Mouse (Mus musculus) fat pad, adult 2 months (tissue): ENCODE results near the gene Fbxw11.
"Not testable (repeated sequence)": the region's sequence is repeated elsewhere in the genome, so short reads cannot be mapped to it uniquely, and the experiment has no call there.

ENCODE experiments used
- DNase-seq: peaks from one replicate; pipeline ENCODE4 v3.0.0-alpha.2; 2011; ENCODE audit warnings: low read depth, low spot score; ENCODE audit errors: extremely low read depth

The Fbxw11 gene

DNA sequence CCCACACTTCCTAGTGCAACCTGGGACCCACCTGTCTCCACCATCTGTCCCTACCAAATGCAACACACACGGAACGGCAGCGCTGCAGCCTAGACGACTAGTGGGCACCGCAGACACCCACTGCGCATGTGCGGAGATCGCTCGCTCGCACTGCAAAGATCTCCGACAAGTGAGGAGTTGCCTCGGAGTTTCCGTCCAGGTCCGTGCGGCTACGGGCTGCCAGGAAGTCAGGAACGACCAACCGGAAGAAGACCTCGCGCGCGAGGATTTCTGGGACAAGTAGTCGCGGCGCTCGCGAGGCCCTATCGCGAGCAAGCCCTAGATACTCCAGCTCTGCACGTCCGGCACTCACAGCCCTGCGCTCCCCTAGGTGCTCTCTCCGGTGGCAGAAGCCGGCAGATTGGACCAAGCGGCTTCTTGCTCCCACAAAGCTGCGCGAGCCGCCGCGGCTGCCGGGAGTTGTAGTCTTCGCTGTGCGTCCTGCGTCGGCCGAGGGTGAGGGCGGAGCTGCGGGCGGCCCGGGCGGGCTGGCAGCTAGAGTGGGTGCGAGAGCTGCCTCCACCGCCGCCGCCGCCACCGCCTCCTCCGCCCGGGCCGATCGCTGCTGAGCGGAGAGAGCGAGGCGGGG, at the start of gene Fbxw11:
TSS of gene Fbxw11 (plus strand) at position 476 of the 628 bp plus-strand sequence.
- DNase-seq, result peak; percentile 65

DNA sequence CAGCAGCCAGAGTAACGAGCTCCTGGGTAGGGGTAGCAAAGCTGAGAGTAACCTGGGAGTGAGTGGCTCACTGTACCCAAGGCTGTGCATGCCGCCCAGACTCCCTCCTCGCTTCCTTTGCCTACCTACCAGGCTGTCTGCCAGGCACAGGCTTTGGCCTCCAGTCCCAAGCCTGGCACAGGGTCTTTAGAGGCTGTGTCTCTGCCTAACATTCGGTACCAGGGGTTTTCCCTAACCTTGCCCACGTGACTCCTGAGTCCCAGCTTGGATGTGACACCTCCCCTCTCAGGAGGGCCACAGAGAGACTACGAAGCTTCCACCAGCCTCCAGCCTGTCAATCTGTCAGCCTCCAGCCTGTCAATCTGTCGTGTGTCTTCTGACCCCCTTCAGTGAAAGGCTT, 49.4 kb upstream of the Fbxw11 start:
- no peak for DNase-seq

DNA sequence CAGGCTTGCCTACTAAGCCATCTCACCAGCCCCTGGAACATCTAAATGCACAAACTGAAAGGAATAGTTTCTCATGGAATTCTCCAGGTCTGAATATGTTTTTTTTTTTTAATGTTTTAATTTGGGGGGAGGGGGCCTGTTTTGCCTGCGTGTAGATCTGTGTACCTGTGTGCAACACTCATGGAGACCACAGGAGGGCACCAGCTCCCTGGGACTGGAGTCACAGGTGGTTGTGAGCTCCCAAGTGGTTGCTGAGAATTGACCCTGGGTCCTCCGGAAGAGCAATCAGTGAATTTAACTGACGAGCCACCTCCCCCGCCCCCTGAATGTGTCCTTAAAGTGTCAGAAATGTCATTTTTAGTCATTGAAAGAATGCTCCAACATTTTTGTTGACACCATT, 48.4 kb upstream of the Fbxw11 start:
- no peak for DNase-seq

DNA sequence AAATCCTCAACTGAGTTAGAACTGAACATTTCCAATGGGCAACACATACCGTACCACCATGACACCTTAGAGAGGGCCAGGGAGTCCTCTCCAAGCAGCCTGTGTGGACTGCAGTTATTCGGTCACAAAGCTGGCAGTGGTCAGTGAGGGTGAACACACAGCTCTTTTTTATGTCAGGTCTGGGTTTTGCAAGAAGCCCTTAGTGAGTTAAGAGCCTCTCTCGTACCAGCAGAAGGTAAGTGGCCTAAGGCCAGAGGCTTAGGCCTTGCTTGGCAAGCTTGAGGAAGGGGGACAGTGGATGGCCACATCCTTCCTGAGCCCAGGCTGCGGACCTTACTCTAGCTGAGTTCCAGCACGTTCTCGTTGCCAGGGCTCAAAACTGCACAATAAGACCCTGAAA, 42.2 kb upstream of the Fbxw11 start:
- no peak for DNase-seq

DNA sequence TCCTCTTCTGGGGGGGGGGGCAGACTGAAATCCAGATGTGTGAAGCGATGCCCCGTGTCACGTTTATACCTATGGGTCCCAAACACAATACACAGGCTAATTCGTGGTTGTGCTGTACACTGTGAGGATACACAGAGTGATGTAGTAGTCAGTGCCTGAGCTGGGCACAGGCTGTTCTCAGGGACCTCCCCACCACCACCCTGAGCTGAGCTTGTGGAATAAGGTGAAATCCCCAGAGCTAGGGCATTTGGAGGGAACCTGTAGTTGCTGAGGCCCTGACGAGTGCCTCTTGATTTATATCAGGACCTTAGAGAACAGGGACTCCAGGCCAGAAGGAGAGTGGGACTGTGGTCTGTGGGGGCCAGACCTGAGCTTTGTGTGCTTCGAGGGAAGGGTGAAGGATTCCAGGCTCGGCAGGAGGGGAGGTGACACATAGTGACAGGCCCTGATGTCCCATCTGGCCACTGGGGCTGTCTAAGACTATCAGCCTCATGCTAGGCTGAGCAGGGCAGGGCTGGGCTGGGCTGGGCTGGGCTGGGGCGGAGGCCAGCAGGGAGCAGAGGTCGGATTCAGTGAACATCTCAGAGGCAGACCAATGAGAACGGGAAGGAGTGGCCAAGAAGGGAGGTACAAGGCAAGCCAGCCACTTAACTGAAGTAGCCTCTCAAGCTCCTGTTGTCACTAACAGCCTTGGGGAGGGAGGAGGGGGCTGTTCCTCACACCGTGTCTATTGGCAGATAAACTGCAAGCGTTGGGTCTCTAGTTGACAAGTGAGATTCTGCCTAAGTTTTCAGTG, 40.8 kb upstream of the Fbxw11 start:
- no peak for DNase-seq

DNA sequence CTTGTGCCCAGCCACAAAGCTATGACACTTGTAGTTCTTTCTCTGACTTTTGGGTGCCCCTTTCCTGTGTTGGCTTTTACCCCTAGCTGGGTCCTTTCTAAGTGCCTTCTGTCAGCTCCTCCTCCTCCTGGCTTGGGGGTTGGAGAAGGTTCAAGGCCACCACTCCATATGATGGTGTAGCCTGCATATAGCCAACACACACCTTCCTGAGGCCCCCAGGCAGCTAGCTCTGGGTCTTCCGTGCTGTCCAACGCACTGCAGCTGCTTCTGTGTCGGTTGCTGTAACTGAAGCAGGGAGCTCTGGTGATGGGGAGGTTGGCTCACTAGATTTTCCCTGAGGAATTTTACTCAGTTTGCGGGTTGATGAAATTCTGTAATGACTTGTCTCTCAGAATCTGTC, 37.9 kb upstream of the Fbxw11 start:
- no peak for DNase-seq

DNA sequence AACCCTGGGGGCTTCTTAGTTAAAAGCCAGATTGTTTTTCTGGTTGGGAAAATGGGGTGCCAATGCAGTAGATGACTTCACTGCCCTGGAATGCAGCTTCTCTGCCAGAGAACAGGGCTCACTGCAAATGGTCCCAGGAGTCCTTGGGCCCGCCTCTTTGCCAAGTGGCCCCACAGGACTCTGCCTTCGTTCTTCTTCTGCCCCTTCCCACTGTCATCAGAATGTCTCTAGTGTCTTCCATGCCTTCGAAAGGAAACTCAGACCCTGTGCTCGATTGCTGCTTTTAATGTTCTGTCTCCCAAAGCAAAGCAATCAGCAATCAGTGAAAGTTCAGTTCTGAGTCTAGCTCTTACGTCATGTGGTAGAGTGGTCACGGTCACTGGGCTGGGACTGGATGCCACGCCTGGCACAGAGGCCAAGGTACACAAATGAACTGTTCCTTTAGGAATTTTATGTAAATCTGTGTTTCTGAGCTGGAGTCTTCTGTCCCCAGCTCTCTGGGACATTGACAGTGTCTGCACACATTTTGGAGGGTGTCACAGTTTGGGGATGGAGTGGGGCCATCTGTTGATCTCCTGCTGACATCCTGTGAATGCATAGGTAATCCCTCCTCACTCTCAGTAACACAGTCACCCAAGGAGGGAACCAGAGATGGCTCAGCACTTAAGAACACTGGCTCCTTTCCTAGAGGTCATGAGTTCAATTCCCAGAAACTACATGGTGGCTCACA, 37.2 kb upstream of the Fbxw11 start:
- DNase-seq, result no peak

DNA sequence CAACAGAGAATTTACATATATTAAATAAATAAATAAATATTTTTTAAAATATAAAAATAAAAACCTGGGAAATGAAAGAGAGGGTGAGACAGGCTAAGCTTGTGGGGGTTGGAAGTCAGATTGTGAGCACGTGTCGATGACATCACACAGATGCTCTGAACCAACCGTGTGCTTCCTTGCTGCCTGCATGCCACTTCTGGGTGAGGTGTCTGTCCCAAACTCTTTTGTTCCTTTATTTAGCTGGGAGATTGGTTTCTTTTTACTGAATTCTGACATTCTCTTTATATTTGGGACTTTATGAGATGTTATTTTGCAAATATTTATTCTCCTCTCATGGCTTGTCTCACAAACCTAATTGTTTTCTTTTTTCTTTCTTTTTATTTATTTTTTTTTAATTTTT, 36.6 kb upstream of the Fbxw11 start:
- no peak for DNase-seq

DNA sequence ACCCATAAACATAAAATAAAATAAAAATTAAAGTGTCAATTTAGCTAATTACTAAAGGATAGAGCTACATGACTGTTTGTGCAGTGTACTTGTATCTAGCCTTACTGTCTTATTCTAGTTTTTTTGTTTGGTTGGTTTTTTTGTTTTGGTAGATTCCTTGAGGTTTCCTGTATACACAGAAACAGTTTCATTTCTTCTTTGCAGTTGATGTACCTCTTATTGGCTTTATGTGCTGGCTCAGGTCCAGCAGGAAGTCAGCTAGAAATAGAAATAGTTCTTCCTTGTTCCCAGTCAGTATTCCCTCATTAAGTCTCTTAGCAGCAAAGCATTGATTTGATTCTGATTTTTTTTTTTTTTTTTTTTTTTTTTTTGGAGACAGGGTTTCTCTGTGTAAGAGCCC, 35.2 kb upstream of the Fbxw11 start:
- no peak for DNase-seq

DNA sequence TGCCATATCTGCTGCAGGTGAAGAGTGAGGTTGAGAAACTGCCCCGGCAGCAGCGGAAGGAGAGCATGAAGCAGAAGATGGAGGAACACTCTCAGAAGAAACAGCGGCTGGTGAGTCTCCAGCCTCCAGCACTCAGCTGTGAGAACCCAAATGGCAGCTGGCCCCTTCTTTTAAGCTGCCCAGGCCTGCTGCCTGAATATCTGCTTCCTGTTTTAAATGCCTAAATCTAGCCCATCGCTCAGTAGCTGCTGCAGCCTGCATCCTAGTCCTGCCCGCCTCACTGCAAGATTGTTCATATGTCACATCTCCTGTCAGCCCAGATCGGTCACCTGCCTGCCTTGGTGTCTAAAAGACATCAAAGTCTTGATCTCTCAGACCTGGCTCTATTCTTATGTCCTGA, 31.9 kb upstream of the Fbxw11 start:
- no peak for DNase-seq

DNA sequence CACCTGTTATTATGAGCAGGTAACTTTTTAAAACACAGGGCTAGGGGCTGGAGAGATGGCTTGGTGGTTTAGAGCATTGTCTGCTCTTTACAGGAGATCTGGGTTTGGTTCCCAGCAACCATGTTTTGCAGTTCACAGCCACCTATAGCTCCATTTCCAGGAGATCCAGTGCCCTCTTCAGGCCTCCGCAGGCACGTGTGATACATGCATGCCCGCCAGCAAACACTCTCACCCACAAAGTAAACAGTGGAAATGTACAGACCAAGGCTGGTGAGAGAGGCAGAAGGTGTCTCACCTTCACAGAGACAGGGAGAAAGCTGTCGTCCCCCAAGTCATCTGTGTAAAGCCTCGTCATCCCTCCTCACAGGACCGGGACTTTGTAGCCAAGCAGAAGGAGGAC, 30.2 kb upstream of the Fbxw11 start:
- no peak for DNase-seq

DNA sequence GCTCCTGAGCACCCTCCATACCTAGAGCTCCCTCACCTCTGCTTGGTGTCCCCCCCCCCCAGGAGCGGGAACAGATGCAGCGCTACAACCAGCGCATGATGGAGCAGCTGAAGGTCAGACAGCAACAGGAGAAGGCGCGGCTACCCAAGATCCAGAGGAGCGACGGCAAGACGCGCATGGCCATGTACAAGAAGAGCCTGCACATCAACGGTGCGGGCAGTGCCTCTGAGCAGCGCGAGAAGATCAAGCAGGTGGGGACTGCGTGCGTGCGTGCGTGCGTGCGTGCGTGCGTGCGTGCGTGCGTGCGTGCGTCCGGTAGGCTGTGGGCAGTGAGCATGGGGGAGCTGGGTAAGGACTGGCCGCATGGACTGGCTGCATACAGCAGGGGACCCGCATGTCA, 28.1 kb upstream of the Fbxw11 start:
- DNase-seq, result no peak

DNA sequence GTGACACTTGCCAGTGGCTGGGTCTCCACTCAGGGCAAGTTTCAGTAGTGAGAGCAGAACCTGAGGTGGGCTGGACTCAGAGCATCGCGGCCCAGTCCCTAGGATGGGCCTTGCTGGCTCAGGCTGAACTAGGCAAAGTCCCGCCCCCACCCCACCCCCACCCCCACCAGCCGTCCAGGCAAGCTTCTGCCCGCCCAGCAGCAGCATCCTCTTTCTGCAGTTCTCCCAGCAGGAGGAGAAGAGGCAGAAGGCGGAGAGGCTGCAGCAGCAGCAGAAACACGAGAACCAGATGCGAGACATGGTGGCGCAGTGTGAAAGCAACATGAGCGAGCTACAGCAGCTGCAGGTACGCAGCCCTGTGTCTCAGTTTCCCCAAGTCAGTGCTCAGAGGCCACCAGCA, 27.0 kb upstream of the Fbxw11 start:
- no peak for DNase-seq

DNA sequence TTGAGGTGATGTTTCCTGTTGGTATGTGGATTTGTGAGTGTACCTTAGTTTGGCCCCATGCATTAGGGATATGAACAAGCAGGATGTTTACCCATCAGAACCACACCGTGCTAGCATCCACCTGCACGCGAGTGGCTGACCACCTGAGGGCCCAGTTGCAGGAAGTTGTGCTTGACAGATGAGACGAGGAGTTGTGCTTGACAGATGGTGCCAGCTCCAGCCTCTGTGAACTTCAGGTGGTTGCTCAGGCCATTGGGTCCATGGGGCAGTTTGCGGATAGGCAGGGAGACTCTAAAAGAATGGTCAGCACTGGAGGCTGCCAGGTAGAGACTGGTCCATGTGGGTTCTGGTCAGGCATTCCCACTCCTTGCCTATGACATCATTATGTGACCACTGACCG, 26.4 kb upstream of the Fbxw11 start:
- DNase-seq, result no peak

DNA sequence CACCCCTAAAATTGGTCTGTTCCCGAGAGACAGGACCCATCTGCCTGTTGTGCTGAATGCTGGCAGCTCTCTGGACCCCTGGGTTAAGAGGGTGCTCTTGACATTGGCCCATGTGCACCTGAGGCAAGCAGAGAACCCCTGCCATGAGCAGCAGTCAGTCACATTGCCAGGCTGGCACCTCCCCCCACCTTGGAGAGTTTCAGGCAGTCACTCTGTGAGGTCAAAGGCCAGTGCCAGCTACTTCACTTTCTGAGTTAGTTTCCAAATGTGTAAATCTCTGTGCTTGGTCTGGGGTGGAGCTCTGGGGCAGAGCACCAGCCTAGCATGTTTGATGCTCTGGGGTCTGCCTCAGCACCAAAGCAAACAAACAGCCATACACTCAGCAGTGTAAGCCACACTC, 24.5 kb upstream of the Fbxw11 start:
- no peak for DNase-seq

DNA sequence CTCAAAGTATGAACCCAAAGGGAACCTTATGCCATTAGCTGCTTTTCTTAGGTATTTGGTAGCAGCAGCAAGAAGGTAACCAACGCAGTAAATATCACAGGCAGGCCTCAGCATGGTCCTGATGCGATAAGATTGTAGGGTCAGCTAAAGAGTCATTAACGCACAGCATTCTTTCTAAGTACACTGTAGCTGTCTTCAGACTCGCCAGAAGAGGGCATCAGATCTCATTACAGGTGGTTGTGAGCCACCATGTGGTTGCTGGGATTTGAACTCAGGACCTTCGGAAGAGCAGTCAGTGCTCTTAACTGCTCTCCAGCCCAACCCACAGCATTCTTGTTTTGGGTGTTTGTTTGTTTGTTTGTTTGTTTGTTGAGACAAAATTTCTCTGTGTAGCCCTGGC, 23.9 kb upstream of the Fbxw11 start:
- not testable (repeated sequence) for DNase-seq

DNA sequence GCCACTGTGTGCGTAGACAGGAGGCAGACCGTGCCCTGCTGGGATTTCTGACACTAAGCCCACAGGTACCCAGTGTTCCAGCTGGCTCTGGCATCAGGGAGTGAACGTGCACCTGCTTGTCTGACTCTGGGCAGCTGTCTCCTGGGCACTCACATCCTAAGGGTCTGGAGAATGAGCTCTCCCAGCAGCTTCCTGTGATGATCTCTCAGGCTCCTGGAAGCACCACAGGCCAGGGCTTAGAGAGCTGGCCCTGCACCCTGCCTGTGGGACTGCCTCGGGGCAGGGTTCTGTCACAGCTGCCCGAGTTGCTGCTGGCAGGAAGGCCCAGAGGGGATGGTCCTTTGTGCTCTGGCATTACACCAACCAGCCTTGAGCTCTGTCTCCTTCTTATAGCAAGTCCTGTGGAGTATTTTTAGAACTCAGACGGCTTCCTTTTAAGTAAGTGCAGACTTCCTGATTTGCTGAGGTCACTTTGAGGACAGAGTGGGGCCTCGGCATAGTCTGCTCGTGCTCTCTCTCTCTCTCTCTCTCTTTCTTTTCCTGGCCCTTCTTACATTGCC, 23.2 kb upstream of the Fbxw11 start:
- peak; percentile 50 for DNase-seq

DNA sequence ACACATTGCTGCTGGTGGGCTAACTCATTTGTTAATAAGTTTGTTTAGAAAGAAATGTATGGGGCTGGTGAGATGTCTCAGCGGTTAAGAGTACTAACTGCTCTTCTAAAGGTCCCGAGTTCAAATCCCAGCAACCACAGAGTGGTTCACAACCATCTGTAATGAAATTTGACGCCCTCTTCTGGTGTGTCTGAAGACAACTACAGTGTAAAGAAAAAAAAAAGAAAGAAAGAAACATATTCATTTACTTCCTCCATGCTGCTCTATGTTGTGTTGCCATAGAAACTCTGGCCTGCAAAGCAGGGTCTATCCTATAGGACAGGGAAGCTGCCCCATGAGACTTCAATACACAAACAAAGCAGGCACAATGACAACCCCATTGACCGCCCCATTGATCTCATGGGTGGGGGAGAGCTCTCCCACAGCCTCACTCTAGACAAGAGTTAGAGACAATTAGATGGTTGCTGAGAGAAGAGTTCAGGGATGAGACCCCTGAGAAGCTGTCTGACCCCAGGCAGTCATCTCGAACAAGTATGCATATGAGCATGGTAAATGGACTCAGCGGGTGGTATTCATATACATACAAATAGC, 22.6 kb upstream of the Fbxw11 start:
- no peak for DNase-seq

DNA sequence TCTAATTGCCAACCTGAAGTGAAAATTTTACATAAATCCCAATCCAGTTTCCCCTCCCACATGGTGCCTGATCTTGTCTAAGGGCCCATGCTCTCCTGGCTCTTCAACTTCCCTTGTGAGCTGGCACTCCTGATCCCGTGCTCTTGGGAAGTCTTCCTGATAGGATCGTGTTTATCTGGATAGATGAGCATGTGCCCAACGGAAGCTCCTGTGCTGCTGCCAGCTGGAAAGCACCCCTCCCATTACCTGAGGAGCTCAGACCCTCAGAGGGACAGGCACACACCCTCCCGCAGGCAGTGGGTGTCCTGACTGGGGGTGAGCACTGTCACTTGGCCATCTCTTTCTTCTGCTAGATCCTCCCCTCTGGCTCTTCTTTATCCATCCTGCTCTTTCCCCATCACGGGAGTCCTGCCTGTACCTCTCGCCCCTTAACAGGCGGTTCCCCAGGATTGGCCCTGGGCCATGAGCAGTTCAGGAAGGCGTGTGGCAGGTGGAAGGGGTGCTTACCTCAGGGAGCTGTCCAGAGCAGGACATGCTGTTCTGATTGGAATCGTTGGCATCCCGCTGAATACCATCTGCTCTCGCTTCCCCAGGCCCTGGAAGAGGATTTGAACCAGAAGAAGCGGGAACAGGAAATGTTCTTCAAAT, 20.6 kb upstream of the Fbxw11 start:
- DNase-seq, result peak; percentile 84

DNA sequence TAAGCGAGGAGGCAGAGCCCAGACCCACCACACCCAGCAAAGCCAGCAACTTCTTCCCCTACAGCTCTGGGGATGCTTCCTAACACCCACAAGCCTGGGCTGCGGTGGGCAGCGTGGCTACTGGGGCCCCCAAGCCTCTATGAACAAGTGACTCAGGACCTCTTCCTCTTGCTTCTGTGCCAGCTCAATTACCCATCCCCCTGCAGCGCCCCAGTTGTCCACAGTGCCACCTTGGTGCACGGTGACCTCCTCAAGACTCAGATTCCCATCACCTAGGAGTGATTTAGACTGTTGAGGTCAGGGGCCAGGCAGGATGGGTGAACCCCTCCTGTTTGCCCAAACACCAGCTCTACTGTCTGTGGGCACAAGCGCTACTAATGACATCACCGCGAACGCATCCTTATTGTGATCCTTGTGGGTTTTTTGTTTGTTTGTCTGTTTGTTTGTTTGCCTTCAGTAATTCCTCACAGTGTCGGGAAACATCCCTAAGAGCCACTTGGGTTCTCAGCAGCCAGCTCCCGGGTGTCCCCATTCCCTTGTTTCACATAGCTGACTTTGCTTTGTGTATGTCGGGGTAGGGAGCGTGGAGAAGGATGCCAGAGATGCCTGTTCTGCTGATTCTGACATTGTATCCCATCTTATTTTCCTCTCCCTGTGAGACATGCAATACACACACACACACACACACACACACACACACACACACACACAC, 19.9 kb upstream of the Fbxw11 start:
- no peak for DNase-seq
